Comparison of ENCODE assay signal across 12 mouse cellular contexts in the genomic region with DNA sequence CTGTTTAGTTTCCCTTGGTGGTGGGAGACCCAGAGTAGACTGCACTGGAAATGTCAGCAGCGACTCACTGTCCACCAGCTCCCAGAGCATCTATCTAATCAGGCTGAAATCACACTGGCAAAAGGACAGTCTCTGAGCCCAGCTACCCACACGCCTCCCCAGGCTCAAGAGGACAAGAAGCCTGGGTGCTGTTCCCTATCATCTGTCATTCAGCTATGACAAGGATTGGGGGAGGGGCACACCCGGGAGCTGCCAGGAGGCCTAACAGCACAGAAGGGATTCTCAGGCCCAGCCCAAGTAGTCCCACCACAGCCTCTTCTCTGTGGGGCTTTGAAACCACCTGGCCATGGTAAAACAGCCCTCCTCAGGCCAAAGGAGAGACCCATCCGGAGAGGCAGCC. TPM values are rescaled to one million over a fixed set of nuclear protein-coding genes. Genes with fewer than 3 reads are reported as not detected.
DNase-seq lines count a peak whose midpoint lies in the region; ATAC-seq and TF ChIP-seq lines count a peak whose summit lies in the region.
"Had no signal": no experiment of that assay in that cellular context is flagged by ENCODE, and none has a peak within 500 bp of the region (broad histone marks: within the 10 kb centered on the region; RNA-seq: fewer than 3 reads in every experiment).

No protein-coding gene starts in this region.

- no peak overlapping the region for H3K4me2 ChIP-seq in hindbrain, embryonic 16.5 days (ENCODE audit: low read length)
- 0 out of 2 replicates have a peak overlapping the region, but pooled peaks have one; percentile 17 for H3K4me2 ChIP-seq in intestine, embryonic 15.5 days (replicated peaks)

- TF ChIP-seq CTCF in testis, adult 2 months (IDR thresholded peaks at IDR 0.05; ENCODE audit: control insufficient read depth, insufficient read depth, insufficient replicate concordance, low read depth, low read length) = no peak

- no peak for DNase-seq in hindbrain, embryonic 10.5 days (ENCODE audit: low spot score)
- no peak for DNase-seq in testis, postnatal 14 days (ENCODE audit: low spot score)
- DNase-seq in cerebellum, postnatal 10 days = no peak
- no peak for DNase-seq in urinary bladder, postnatal 4 days (ENCODE audit: low spot score in 2 of 2)
- DNase-seq: cerebellum, adult 9-10 months; gastrocnemius, postnatal 14 days; lung, postnatal 4 days; right cerebral cortex, postnatal 25 days; thymus, adult 18-20 months had no signal

- ATAC-seq in hindbrain, embryonic 16.5 days = no peak
- 0 out of 2 replicates have a peak, but pooled peaks have one; percentile 3 for ATAC-seq in intestine, embryonic 15.5 days

- H3K9ac ChIP-seq in hindbrain, embryonic 16.5 days (ENCODE audit: low read depth, low read length) = no peak overlapping the region
- H3K9ac ChIP-seq in intestine, embryonic 15.5 days = no peak overlapping the region

- WGBS in hindbrain, embryonic 10.5 days = 53% methylated on average over 4 of the region's 4 CpGs
- 60% methylated on average over 4 of the region's 4 CpGs for WGBS in hindbrain, embryonic 16.5 days
- WGBS in intestine, embryonic 15.5 days = 39% methylated on average over 4 of the region's 4 CpGs

- H3K36me3 ChIP-seq in hindbrain, embryonic 10.5 days = peaks cover 22% of the 10 kb centered on the region
- H3K36me3 ChIP-seq in hindbrain, embryonic 16.5 days (ENCODE audit: control insufficient read depth, insufficient read depth, low read length) = no peaks in the 10 kb centered on the region
- H3K36me3 ChIP-seq in testis, adult 2 months (ENCODE audit: control insufficient read depth, insufficient read depth, low read length) = no peaks in the 10 kb centered on the region
- H3K36me3 ChIP-seq in intestine, embryonic 15.5 days = no peaks in the 10 kb centered on the region

- TF ChIP-seq POLR2A in testis, adult 2 months (IDR thresholded peaks at IDR 0.05; ENCODE audit: control insufficient read depth, low read depth, low read length) = no peak

- H3K27ac ChIP-seq in hindbrain, embryonic 10.5 days = peak overlapping the region; percentile 69
- H3K27ac ChIP-seq in hindbrain, embryonic 16.5 days (ENCODE audit: low read depth, low read length) = no peak overlapping the region
- H3K27ac ChIP-seq in testis, adult 2 months (ENCODE audit: control insufficient read depth, insufficient read depth, low read depth, low read length) = no peak overlapping the region
- H3K27ac ChIP-seq in intestine, embryonic 15.5 days = peak overlapping the region; percentile 44; the same call in 1 of the 2 replicates

- peaks cover 78% of the 10 kb centered on the region for H3K4me1 ChIP-seq in hindbrain, embryonic 10.5 days (replicated peaks)
- H3K4me1 ChIP-seq in hindbrain, embryonic 16.5 days (ENCODE audit: control insufficient read depth, insufficient read depth, low read depth, low read length) = peaks cover 27% of the 10 kb centered on the region
- H3K4me1 ChIP-seq in testis, adult 2 months (ENCODE audit: control insufficient read depth, insufficient read depth, low read length) = no peaks in the 10 kb centered on the region; the same call in 1 of the 2 replicates
- H3K4me1 ChIP-seq in intestine, embryonic 15.5 days (replicated peaks) = peaks cover 47% of the 10 kb centered on the region

- peaks cover 4% of the 10 kb centered on the region; the same call in 1 of the 2 replicates for H3K9me3 ChIP-seq in hindbrain, embryonic 10.5 days
- no peaks in the 10 kb centered on the region for H3K9me3 ChIP-seq in hindbrain, embryonic 16.5 days (ENCODE audit: control insufficient read depth, low read length)
- H3K9me3 ChIP-seq in intestine, embryonic 15.5 days = no peaks in the 10 kb centered on the region

- H3K27me3 ChIP-seq in hindbrain, embryonic 10.5 days (ENCODE audit: insufficient read depth, poor library complexity, severe bottlenecking) = no peaks in the 10 kb centered on the region
- no peaks in the 10 kb centered on the region for H3K27me3 ChIP-seq in hindbrain, embryonic 16.5 days (replicated peaks; ENCODE audit: control insufficient read depth, insufficient read depth, low read length)
- H3K27me3 ChIP-seq in testis, adult 2 months (ENCODE audit: control insufficient read depth, insufficient read depth, low read length) = no peaks in the 10 kb centered on the region
- H3K27me3 ChIP-seq in intestine, embryonic 15.5 days (replicated peaks) = no peaks in the 10 kb centered on the region

- H3K4me3 ChIP-seq in hindbrain, embryonic 10.5 days = no peak overlapping the region
- H3K4me3 ChIP-seq in hindbrain, embryonic 16.5 days (ENCODE audit: low read length) = no peak overlapping the region
- H3K4me3 ChIP-seq in testis, adult 2 months (ENCODE audit: control insufficient read depth, low read depth, low read length) = peak overlapping the region; percentile 59
- no peak overlapping the region for H3K4me3 ChIP-seq in intestine, embryonic 15.5 days (replicated peaks)

RNA-seq across cellular contexts. Expression of gene Vav2, which starts 36.1 kb away (rescaled TPM):
- 13.6 and 16.9 TPM in 2 replicates for polyA plus RNA-seq in hindbrain, embryonic 10.5 days (2016; fragmentation: Nextera tagmentation; extraction: Ambion mirVana)
- 10.4 and 11.8 TPM in 2 replicates for polyA plus RNA-seq in hindbrain, embryonic 16.5 days (2015; fragmentation: Nextera tagmentation; extraction: Ambion mirVana)
- polyA plus RNA-seq in testis, adult 2 months (2012; rRNA removed) = 35.7 and 56.1 TPM in 2 replicates
- polyA plus RNA-seq in intestine, embryonic 15.5 days (2015; fragmentation: Nextera tagmentation; extraction: Ambion mirVana) = 5.4 and 6.1 TPM in 2 replicates

RNA-seq across cellular contexts. Expression of gene Brd3os, which starts 51.3 kb away (rescaled TPM):
- 9.9 and 16.5 TPM in 2 replicates for polyA plus RNA-seq in hindbrain, embryonic 10.5 days (2016; fragmentation: Nextera tagmentation; extraction: Ambion mirVana)
- 45.6 and 46.2 TPM in 2 replicates for polyA plus RNA-seq in hindbrain, embryonic 16.5 days (2015; fragmentation: Nextera tagmentation; extraction: Ambion mirVana)
- polyA plus RNA-seq in testis, adult 2 months (2012; rRNA removed) = 9.7 and 13.3 TPM in 2 replicates
- polyA plus RNA-seq in intestine, embryonic 15.5 days (2015; fragmentation: Nextera tagmentation; extraction: Ambion mirVana) = 4.8 and 6.1 TPM in 2 replicates

Comparison
In these comparisons a context has a peak if more than half of its experiments do, and no peak if none do; other contexts are left out.
1. H3K27ac ChIP-seq: peak in hindbrain, embryonic 10.5 days (single experiment) and intestine, embryonic 15.5 days (single experiment); none in hindbrain, embryonic 16.5 days (single experiment) and testis, adult 2 months (single experiment).